Mouse (Mus musculus): ENCODE results near the gene Oser1. TPM values are rescaled to one million over a fixed set of nuclear protein-coding genes. Genes with fewer than 3 reads are reported as not detected.

Gene Oser1
- polyA plus RNA-seq (2015; fragmentation: Nextera tagmentation; extraction: Ambion mirVana), result 77.3 and 77.4 TPM in 2 replicates

GRCm38 (mm10) chr2:163424597-163424996 is at the start of gene Oser1:
Gene Oser1 (minus strand): TSS chr2:163424697.
- WGBS, result 83% methylated on average over 6 of the region's 6 CpGs
- Histone ChIP-seq H3K4me1 (replicated peaks; ENCODE audit: control insufficient read depth, insufficient read depth, low read length) (peaks cover 15% of the 10 kb centered on the region), H3K4me2 (ENCODE audit: low read length) (no peak within 1 kb of the TSS), H3K27ac (ENCODE audit: low read length) (no peak within 1 kb of the TSS), H3K9me3 (ENCODE audit: control insufficient read depth, low read length) (no peaks in the 10 kb centered on the region), H3K27me3 (replicated peaks; ENCODE audit: control insufficient read depth, insufficient read depth, low read length) (no peaks in the 10 kb centered on the region), H3K36me3 (ENCODE audit: control insufficient read depth, insufficient read depth) (no peaks in the 10 kb centered on the region; the same call in 1 of the 2 replicates), H3K9ac (replicated peaks; ENCODE audit: low read depth, low read length) (no peak within 1 kb of the TSS), H3K4me3 (replicated peaks; ENCODE audit: low read length) (no peak within 1 kb of the TSS)
- ATAC-seq, result no peak

GRCm38 (mm10) chr2:163472466-163472851 is 48.0 kb upstream of the Oser1 start, which contains the start of gene Fitm2:
Gene Fitm2 (minus strand): TSS chr2:163472629.
- WGBS, result under 1% methylated on average over 26 of the region's 30 CpGs

DNA sequence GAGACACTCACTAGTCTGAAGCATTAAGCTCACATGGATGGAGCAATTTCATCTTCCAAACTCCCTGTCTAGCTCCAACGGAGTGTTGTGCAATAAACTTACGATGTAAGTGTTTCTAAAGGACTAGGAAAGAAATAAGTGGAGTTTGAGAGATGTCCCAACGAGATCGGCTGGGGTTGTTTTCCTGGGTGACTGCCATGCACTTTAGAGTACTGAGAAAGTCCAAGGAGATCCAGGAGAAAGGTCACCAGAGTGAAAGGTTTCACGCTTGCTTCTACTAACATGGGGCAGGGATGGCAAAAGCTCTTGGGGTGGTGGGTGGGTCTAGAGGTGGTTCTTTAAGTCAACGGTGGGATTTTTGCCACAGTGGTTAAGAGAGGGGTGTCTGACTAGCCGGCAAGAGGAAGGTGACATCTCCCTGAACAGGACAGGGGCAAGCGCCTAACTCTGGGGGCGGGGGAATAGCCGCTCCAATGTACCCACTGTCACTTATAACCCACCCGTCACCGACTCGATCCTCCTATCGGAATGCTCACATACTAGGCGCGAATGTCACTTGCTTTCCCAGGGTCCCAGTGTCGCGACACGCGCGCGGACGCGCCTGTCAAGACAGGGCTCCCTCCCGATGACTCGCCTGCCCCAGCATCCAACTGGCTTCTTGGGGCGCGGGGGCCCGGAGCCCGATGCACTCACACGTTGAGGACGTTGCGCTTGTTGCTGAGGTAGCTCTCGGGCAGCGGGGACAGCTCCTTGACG is 47.4 kb upstream of the Oser1 start:
- WGBS, result 4% methylated on average over 36 of the region's 36 CpGs
- Histone ChIP-seq H3K27me3 (replicated peaks; ENCODE audit: control insufficient read depth, insufficient read depth, low read length) (no peaks in the 10 kb centered on the region), H3K9ac (replicated peaks; ENCODE audit: low read depth, low read length) (peak overlapping the region; percentile 82), H3K36me3 (ENCODE audit: control insufficient read depth, insufficient read depth) (peaks cover 13% of the 10 kb centered on the region), H3K4me2 (ENCODE audit: low read length) (peak overlapping the region; percentile 78), H3K27ac (ENCODE audit: low read length) (peak overlapping the region; percentile 49), H3K4me1 (replicated peaks; ENCODE audit: control insufficient read depth, insufficient read depth, low read length) (peaks cover 9% of the 10 kb centered on the region), H3K9me3 (ENCODE audit: control insufficient read depth, low read length) (no peaks in the 10 kb centered on the region), H3K4me3 (replicated peaks; ENCODE audit: low read length) (peak overlapping the region; percentile 76)
- peak; percentile 75 for ATAC-seq

More at GRCm38 (mm10) chr2:163472466-163472851, 48.0 kb upstream of the Oser1 start, which contains the start of gene Fitm2:
- no peaks in the 10 kb centered on the region for H3K9me3 ChIP-seq (ENCODE audit: control insufficient read depth, low read length)
- H3K4me2 ChIP-seq (ENCODE audit: low read length), result peak within 1 kb of the TSS; percentile 78
- H3K36me3 ChIP-seq (ENCODE audit: control insufficient read depth, insufficient read depth), result peaks cover 11% of the 10 kb centered on the region
- ATAC-seq, result peak; percentile 92
- no peaks in the 10 kb centered on the region for H3K27me3 ChIP-seq (replicated peaks; ENCODE audit: control insufficient read depth, insufficient read depth, low read length)
- peak within 1 kb of the TSS; percentile 82 for H3K9ac ChIP-seq (replicated peaks; ENCODE audit: low read depth, low read length)
- H3K4me3 ChIP-seq (replicated peaks; ENCODE audit: low read length), result peak within 1 kb of the TSS; percentile 76
- peaks cover 9% of the 10 kb centered on the region for H3K4me1 ChIP-seq (replicated peaks; ENCODE audit: control insufficient read depth, insufficient read depth, low read length)
- peak within 1 kb of the TSS; percentile 49 for H3K27ac ChIP-seq (ENCODE audit: low read length)

DNA sequence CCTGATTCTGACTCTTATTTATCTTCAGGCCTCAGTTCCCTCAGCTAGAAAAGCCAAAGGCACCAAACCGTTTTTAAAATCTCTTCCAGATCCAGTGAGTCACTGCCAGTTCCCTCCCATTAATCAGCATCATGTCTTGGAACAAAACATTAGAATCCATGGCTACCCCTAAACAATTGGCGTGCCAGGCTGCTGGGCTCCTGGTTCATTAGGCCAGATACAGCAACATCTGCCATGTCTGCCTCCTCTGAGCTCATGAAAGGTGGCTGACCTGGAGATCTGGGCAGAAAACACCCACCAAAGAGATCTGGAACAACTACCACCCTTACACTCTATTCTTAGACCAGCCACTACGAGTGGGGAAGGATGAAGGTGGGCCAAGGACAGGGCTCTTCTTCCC is 46.6 kb upstream of the Oser1 start:
- H3K9me3 ChIP-seq (ENCODE audit: control insufficient read depth, low read length), result no peaks in the 10 kb centered on the region
- no peak for ATAC-seq
- peaks cover 15% of the 10 kb centered on the region for H3K36me3 ChIP-seq (ENCODE audit: control insufficient read depth, insufficient read depth)
- H3K27me3 ChIP-seq (replicated peaks; ENCODE audit: control insufficient read depth, insufficient read depth, low read length), result no peaks in the 10 kb centered on the region
- no peak overlapping the region for H3K9ac ChIP-seq (replicated peaks; ENCODE audit: low read depth, low read length)
- H3K27ac ChIP-seq (ENCODE audit: low read length), result no peak overlapping the region
- no peak overlapping the region; the same call in 1 of the 2 replicates for H3K4me3 ChIP-seq (replicated peaks; ENCODE audit: low read length)
- peaks cover 9% of the 10 kb centered on the region for H3K4me1 ChIP-seq (replicated peaks; ENCODE audit: control insufficient read depth, insufficient read depth, low read length)
- 42% methylated on average over 3 of the region's 3 CpGs for WGBS
- H3K4me2 ChIP-seq (ENCODE audit: low read length), result peak overlapping the region; percentile 78

GRCm38 (mm10) chr2:163469711-163470110 is 45.2 kb upstream of the Oser1 start:
- no peak overlapping the region for H3K27ac ChIP-seq (ENCODE audit: low read length)
- peaks cover 9% of the 10 kb centered on the region for H3K4me1 ChIP-seq (replicated peaks; ENCODE audit: control insufficient read depth, insufficient read depth, low read length)
- no peak overlapping the region for H3K4me2 ChIP-seq (ENCODE audit: low read length)
- ATAC-seq, result no peak
- peaks cover 15% of the 10 kb centered on the region for H3K36me3 ChIP-seq (ENCODE audit: control insufficient read depth, insufficient read depth)
- whole genome bisulfite sequencing, result 94% methylated on average over 15 of the region's 15 CpGs
- no peaks in the 10 kb centered on the region for H3K9me3 ChIP-seq (ENCODE audit: control insufficient read depth, low read length)
- no peaks in the 10 kb centered on the region for H3K27me3 ChIP-seq (replicated peaks; ENCODE audit: control insufficient read depth, insufficient read depth, low read length)
- H3K9ac ChIP-seq (replicated peaks; ENCODE audit: low read depth, low read length), result no peak overlapping the region
- H3K4me3 ChIP-seq (replicated peaks; ENCODE audit: low read length), result no peak overlapping the region

DNA sequence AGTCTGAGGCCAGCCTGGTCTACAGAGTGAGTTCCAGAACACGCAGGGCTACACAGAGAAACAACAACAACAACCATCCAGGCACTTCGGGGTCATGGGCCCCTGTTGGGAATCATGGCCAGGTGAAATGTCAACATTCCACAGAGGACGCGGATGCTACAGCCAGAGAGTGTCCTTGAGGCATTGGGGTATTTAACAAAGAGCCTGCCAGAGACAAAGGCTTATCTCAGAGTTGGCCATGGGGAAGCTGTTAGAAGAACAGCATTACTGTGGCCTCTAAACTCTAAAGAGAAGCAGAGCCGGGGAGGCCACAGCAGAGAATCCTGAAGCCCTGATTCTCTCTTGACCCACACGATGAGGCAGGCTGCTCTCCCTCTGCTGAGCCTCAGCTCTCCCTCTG is 44.4 kb upstream of the Oser1 start:
- no peak overlapping the region for H3K27ac ChIP-seq (ENCODE audit: low read length)
- WGBS, result 97% methylated on average over 6 of the region's 6 CpGs
- no peak for ATAC-seq

DNA sequence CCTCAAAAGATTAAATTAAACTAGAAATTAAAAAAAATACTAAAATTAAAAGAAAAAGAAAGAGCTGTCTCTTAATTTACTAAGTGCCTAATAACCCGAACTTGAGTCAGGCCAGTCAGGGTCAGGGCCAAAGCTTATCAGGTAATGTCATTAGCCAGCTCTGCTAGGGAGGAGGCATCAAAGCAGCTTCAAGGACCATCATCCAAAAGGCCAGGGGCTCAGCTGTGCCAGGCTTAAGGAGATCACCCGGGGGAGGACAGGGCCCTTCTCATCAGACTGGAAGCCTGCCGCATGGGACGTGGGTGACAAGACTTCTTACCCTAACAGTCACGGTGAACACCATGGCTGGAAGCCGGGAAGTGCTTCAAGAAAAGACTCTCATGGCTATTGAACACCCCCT is 43.1 kb upstream of the Oser1 start:
- Histone ChIP-seq H3K27ac (ENCODE audit: low read length) (no peak overlapping the region), H3K27me3 (replicated peaks; ENCODE audit: control insufficient read depth, insufficient read depth, low read length) (no peaks in the 10 kb centered on the region), H3K9ac (replicated peaks; ENCODE audit: low read depth, low read length) (no peak overlapping the region), H3K4me2 (ENCODE audit: low read length) (no peak overlapping the region), H3K4me1 (replicated peaks; ENCODE audit: control insufficient read depth, insufficient read depth, low read length) (peaks cover 9% of the 10 kb centered on the region), H3K4me3 (replicated peaks; ENCODE audit: low read length) (no peak overlapping the region), H3K36me3 (ENCODE audit: control insufficient read depth, insufficient read depth) (peaks cover 15% of the 10 kb centered on the region), H3K9me3 (ENCODE audit: control insufficient read depth, low read length) (no peaks in the 10 kb centered on the region)
- WGBS, result 94% methylated on average over 6 of the region's 6 CpGs
- no peak for ATAC-seq

More for the DNA sequence above, 44.4 kb upstream of the Oser1 start:
- Histone ChIP-seq H3K4me3 (replicated peaks; ENCODE audit: low read length) (no peak overlapping the region), H3K36me3 (ENCODE audit: control insufficient read depth, insufficient read depth) (peaks cover 15% of the 10 kb centered on the region), H3K9ac (replicated peaks; ENCODE audit: low read depth, low read length) (no peak overlapping the region), H3K27me3 (replicated peaks; ENCODE audit: control insufficient read depth, insufficient read depth, low read length) (no peaks in the 10 kb centered on the region), H3K4me2 (ENCODE audit: low read length) (no peak overlapping the region), H3K4me1 (replicated peaks; ENCODE audit: control insufficient read depth, insufficient read depth, low read length) (peaks cover 9% of the 10 kb centered on the region), H3K9me3 (ENCODE audit: control insufficient read depth, low read length) (no peaks in the 10 kb centered on the region)

GRCm38 (mm10) chr2:163466771-163467170 is 42.3 kb upstream of the Oser1 start:
- no peak for ATAC-seq
- Histone ChIP-seq H3K27ac (ENCODE audit: low read length) (no peak overlapping the region), H3K36me3 (ENCODE audit: control insufficient read depth, insufficient read depth) (peaks cover 15% of the 10 kb centered on the region), H3K9me3 (ENCODE audit: control insufficient read depth, low read length) (no peaks in the 10 kb centered on the region), H3K4me2 (ENCODE audit: low read length) (no peak overlapping the region), H3K27me3 (replicated peaks; ENCODE audit: control insufficient read depth, insufficient read depth, low read length) (no peaks in the 10 kb centered on the region), H3K9ac (replicated peaks; ENCODE audit: low read depth, low read length) (no peak overlapping the region), H3K4me1 (replicated peaks; ENCODE audit: control insufficient read depth, insufficient read depth, low read length) (peaks cover 8% of the 10 kb centered on the region), H3K4me3 (replicated peaks; ENCODE audit: low read length) (no peak overlapping the region)
- 78% methylated on average over 8 of the region's 8 CpGs for WGBS

DNA sequence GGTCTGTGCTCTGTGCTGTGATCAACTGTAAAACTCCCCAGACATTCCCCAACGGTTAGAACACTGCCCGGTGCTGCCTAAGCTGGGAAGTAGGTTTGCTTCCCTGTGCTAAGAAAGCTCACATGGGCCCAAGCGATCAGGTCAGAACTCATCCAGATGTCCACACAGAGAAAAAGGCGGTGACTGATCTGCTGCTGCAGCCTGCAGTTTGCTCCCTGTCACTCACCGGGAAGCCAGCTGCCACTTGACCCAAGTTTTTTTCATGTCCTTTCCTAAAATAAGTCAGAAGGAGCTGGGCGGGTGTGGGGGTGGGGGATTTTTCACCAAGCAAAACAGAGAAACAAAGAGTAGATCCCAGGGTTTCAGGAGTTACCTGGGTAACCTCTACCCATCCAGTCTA is 40.1 kb upstream of the Oser1 start:
- peaks cover 14% of the 10 kb centered on the region for H3K36me3 ChIP-seq (ENCODE audit: control insufficient read depth, insufficient read depth)
- no peak overlapping the region for H3K4me2 ChIP-seq (ENCODE audit: low read length)
- ATAC-seq, result no peak
- H3K9ac ChIP-seq (replicated peaks; ENCODE audit: low read depth, low read length), result no peak overlapping the region
- no peaks in the 10 kb centered on the region; the same call in 1 of the 2 replicates for H3K4me1 ChIP-seq (replicated peaks; ENCODE audit: control insufficient read depth, insufficient read depth, low read length)
- no peak overlapping the region for H3K27ac ChIP-seq (ENCODE audit: low read length)
- H3K4me3 ChIP-seq (replicated peaks; ENCODE audit: low read length), result no peak overlapping the region
- no peaks in the 10 kb centered on the region for H3K9me3 ChIP-seq (ENCODE audit: control insufficient read depth, low read length)
- H3K27me3 ChIP-seq (replicated peaks; ENCODE audit: control insufficient read depth, insufficient read depth, low read length), result no peaks in the 10 kb centered on the region
- 84% methylated on average over 6 of the region's 6 CpGs for WGBS
